Mouse (Mus musculus) embryonic facial prominence, embryonic 10.5 days (tissue): ENCODE data around the gene Adcy1. TPM values are rescaled to one million over a fixed set of nuclear protein-coding genes. Genes with fewer than 3 reads are reported as not detected.

ENCODE experiments used
- DNase-seq: peaks from one replicate; pipeline ENCODE4 v3.0.0-alpha.2; 2017; ENCODE audit warnings: low spot score
- H3K27ac ChIP-seq: fragments of 300-500 bp; sonication (generic); replicated peaks from 2 replicates; pipeline ENCODE4 v1.5.1; 2016; ENCODE audit warnings: mild to moderate bottlenecking
- H3K27me3 ChIP-seq: fragments of 300-500 bp; sonication (generic); replicated peaks from 2 replicates; pipeline ENCODE4 v1.6.1; 2016; ENCODE audit warnings: low read depth, mild to moderate bottlenecking; ENCODE audit not compliant: poor library complexity, severe bottlenecking
- H3K36me3 ChIP-seq: fragments of 300-500 bp; sonication (generic); replicated peaks from 2 replicates; pipeline ENCODE4 v1.6.1; 2016; ENCODE audit warnings: mild to moderate bottlenecking, moderate library complexity
- H3K4me1 ChIP-seq: fragments of 300-500 bp; sonication (generic); 2 replicates; pipeline ENCODE4 v1.6.1; 2016
- H3K4me3 ChIP-seq: fragments of 300-500 bp; sonication (generic); 2 replicates; pipeline ENCODE4 v1.5.1; 2016; ENCODE audit warnings: mild to moderate bottlenecking, moderate library complexity
- H3K9me3 ChIP-seq: fragments of 300-500 bp; sonication (generic); 2 replicates; pipeline ENCODE4 v1.6.1; 2016; ENCODE audit warnings: mild to moderate bottlenecking
- WGBS: fragments of 180-500 bp; shearing (Covaris S2); methylation state at CpG from one replicate; pipeline ENCODE4 v1.1.7; 2016; 5-methylcytosine and 5-hydroxymethylcytosine counted together
- polyA plus RNA-seq: library from polyadenylated mRNA; unstranded; fragments of >200 nt; fragmentation: Nextera tagmentation; extraction: Ambion mirVana; gene quantifications from 2 replicates; pipeline ENCODE4 v1.2.1, GENCODE M21; 2016

The Adcy1 gene
- polyA plus RNA-seq, 1 experiment from 2014 or later: 1.2 TPM

DNA sequence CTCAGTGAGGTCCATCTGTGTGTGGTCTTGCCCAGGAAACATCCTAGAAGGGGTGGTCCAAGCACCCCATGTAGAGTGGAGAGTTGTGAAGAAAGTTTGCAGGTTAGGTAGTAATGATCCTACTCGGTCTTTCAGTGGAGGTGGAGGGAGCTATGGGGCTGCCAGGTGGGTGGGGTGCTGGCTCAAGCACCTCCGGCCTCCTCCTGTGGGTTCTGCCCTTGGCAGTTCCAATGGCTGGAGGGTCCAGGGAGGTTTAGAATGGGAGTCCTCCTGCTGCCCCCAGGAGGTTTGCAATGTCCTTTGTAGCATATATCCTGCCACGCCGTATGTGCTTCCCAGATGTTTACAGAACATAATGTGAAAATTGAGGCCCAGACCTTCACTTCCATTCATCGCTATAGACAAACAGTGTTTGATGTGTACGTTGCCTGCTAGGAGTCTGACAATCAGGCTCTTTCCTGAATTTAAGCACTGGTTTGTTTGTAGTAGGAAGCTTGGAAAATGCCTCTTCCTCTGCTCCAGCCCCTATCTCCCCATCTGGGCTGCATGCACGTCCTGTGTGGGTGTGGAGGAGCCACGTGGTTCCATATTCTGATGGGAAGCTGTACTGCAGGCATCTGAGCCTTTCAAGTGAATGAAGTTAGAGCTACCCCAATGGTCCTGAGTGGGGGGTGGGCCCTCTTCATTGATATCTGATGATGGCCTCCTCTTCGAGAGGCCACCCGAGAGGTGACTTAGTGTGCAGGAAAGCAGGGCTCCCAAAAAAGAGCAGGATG, 135.4 kb downstream of the Adcy1 start:
- no peak for DNase-seq
- 82% methylated on average over 10 of the region's 10 CpGs for WGBS

DNA sequence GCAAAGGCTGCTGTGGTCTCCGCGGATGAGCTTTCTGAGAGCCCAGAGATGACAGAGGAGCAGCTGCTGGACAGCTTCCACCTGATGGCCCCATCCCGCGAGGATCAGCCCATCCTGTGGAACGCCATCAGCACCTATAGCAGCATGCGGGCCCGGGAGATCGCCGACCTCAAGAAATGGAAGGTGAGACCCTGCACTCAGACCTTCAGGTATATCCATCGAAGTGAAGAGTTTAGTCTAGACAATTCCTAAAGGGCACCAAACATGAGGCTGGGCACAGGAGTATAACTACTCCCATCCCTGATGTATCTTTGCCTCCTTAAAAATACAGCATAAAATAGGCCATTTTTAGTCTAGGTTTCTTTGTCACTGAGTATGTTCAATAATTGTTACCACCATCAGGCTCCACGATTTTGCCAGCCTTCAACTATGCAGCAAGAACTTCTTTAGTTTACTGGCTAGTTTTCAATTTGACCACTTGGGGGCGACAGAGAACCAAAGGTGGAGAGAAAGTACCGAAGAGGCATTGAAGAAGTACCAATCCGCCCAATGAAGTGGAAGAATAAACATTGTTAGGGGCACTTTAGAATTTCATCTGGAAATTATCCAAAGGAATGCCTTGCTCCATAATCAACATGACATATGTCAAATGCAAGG, 136.6 kb downstream of the Adcy1 start:
- Histone ChIP-seq H3K9me3 (no peaks in the 10 kb centered on the region; the same call in 1 of the 2 replicates), H3K36me3 (no peaks in the 10 kb centered on the region), H3K4me1 (peaks cover 16% of the 10 kb centered on the region), H3K27ac (no peak overlapping the region), H3K4me3 (no peak overlapping the region), H3K27me3 (0 out of 2 replicates have a peak, but pooled peaks cover 4% of the 10 kb centered on the region)
- 55% methylated on average over 14 of the region's 14 CpGs for WGBS
- DNase-seq: peak; percentile 52

More for the DNA sequence above, 135.4 kb downstream of the Adcy1 start:
- 0 out of 2 replicates have a peak, but pooled peaks cover 4% of the 10 kb centered on the region for H3K27me3 ChIP-seq
- H3K36me3 ChIP-seq: no peaks in the 10 kb centered on the region
- no peaks in the 10 kb centered on the region; the same call in 1 of the 2 replicates for H3K9me3 ChIP-seq
- no peak overlapping the region for H3K4me3 ChIP-seq
- peaks cover 16% of the 10 kb centered on the region for H3K4me1 ChIP-seq
- H3K27ac ChIP-seq: no peak overlapping the region

DNA sequence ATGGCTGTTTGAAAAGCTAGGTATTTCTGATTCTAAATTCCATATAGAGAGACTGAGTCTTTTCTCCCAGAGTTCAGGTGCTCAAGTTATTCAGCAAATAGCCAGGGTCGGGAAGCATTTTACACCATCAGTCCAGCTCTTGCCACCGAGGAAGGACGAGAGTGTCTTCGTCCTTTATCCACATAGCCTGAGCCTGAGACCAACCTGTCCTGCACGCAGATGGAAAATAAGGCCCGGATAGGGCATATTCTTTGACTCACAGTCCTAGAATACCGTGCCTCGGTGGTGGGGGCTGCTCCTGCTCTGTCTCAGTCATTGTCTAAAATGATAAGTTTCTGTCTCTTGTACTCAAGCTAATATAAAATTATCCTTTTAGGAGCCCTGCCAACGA, 137.1 kb downstream of the Adcy1 start:
- peaks cover 16% of the 10 kb centered on the region for H3K4me1 ChIP-seq
- WGBS: 85% methylated on average over 9 of the region's 9 CpGs
- H3K36me3 ChIP-seq: no peaks in the 10 kb centered on the region
- 0 out of 2 replicates have a peak, but pooled peaks cover 4% of the 10 kb centered on the region for H3K27me3 ChIP-seq
- no peaks in the 10 kb centered on the region for H3K9me3 ChIP-seq
- no peak overlapping the region for H3K27ac ChIP-seq
- no peak overlapping the region for H3K4me3 ChIP-seq
- no peak for DNase-seq

DNA sequence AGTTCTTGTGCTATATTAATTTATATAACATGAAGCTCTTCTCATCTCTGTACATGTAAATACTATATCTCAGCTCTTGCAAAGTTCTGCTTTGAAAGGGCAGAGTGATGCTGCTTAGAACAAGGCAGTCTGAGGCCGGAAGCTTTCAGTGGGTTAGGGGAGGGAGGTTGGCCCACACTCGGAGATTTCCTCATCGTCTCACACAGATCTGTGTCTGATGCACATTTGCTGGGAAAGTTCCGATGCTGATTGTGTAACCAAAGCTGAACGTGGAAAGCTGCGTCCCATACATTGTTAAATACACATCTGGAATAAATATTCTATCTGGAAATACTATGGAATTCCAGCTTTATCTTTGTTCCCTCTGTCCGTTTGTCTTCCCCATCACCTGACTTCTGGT, 138.9 kb downstream of the Adcy1 start:
- Histone ChIP-seq H3K36me3 (no peaks in the 10 kb centered on the region), H3K4me3 (no peak overlapping the region), H3K4me1 (peaks cover 10% of the 10 kb centered on the region), H3K9me3 (no peaks in the 10 kb centered on the region), H3K27ac (no peak overlapping the region), H3K27me3 (0 out of 2 replicates have a peak, but pooled peaks cover 4% of the 10 kb centered on the region)
- 75% methylated on average over 7 of the region's 7 CpGs for WGBS
- DNase-seq: no peak

DNA sequence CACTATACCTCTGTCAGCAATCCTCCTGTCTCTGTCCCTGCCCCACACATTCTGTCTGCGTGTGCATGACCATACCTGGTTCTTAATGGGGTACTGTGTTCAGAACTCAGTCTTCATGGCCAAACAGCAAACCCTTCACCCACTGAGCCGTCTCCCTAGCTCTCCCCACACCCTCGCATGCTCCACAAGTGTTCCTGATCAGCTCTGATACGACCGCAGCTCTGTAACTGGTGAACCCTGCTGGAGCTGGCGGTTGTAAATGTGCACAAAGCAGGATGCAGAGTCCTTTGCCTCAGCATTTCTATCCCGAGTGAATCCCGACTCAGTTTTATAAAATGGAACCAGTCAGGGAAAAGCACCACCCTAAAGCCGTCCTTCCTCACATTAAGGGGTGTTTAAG, 140.6 kb downstream of the Adcy1 start:
- no peak overlapping the region for H3K27ac ChIP-seq
- no peak overlapping the region for H3K4me3 ChIP-seq
- DNase-seq: no peak
- H3K27me3 ChIP-seq: no peaks in the 10 kb centered on the region
- WGBS: 86% methylated on average over 9 of the region's 9 CpGs
- H3K9me3 ChIP-seq: no peaks in the 10 kb centered on the region
- peaks cover 10% of the 10 kb centered on the region; the same call in 1 of the 2 replicates for H3K36me3 ChIP-seq
- H3K4me1 ChIP-seq: no peaks in the 10 kb centered on the region

DNA sequence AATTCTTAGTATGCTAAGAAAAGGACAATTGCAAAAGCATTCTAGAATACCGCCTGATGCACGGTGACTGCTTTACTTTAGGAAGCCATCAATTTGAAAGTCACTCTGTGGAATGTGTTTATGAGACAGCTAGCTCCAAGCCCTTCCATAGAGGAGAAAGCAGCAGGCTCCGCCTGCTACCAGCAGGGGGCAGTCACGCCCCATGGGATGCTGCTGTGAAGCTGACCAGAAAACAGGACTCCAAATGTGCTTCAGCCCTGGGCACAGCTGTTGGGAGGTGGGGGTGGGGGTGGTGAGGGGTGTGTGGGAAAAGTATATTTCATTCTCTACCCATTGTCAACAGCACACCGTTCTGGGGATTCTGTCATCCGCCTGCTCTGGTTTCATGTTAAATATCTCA, 147.1 kb downstream of the Adcy1 start:
- Histone ChIP-seq H3K27me3 (peaks cover 43% of the 10 kb centered on the region), H3K4me3 (no peak overlapping the region), H3K9me3 (no peaks in the 10 kb centered on the region), H3K27ac (no peak overlapping the region), H3K4me1 (peaks cover 40% of the 10 kb centered on the region), H3K36me3 (peaks cover 19% of the 10 kb centered on the region)
- peak; percentile 87 for DNase-seq
- whole genome bisulfite sequencing: 25% methylated on average over 6 of the region's 6 CpGs

DNA sequence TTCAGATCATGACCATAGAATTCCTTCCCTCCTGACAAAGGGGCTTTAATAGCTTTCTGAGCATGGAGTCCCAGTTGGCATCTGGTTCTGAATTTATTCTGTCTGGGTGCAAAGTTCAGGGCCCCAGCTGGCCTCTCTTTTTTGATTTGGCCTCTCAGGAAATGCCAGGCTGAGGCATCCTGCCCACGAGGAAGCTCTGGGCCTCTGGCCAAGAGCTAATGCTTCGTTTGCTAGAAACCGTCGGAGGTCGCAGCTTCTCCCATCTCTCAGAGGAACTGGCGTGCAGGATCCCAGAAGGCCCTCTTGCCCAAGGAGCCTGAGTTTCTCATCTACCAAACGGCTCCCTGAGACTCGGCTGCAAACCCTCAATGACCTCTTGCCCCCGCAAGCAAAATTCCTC, 147.9 kb downstream of the Adcy1 start:
- Histone ChIP-seq H3K9me3 (no peaks in the 10 kb centered on the region), H3K27me3 (peaks cover 43% of the 10 kb centered on the region), H3K36me3 (peaks cover 19% of the 10 kb centered on the region), H3K27ac (no peak overlapping the region), H3K4me1 (peaks cover 43% of the 10 kb centered on the region), H3K4me3 (peak overlapping the region; percentile 38)
- DNase-seq: peak; percentile 38
- 24% methylated on average over 9 of the region's 9 CpGs for WGBS

DNA sequence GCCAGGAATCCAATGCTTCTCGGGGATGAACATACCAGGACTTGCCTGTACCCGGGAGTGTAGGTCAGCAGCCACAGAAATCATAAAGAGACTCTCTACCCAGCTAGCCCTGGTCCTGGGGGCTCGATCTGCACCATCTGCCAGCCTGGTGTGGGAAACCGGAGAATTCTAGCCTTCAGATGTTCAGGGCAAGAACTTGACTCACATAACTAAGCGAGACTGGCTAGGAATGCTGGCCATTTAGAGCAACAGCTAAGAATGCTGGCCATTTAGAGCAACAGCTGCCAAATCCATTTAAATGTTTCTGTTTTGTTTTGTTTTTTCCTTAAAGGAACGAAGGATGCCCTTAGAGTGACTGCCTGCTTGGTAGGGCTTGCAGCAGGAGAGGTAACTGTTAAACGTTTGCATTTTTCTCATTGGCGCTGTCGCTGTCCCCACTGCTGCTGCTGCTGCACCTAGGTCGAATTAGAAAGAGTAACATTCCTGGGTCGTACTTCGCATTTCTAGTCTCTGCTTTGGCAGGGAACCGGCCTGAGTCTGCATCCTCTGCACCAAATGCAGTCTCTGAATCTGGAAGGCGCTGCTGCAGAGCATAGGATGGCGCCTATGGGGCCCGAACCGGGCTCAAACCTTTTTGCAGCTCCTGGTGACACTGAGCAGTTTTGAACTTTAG, 149.0 kb downstream of the Adcy1 start:
- H3K36me3 ChIP-seq: peaks cover 19% of the 10 kb centered on the region
- H3K4me3 ChIP-seq: peak overlapping the region; percentile 78
- peak; percentile 46 for DNase-seq
- peaks cover 51% of the 10 kb centered on the region for H3K4me1 ChIP-seq
- no peaks in the 10 kb centered on the region for H3K9me3 ChIP-seq
- H3K27ac ChIP-seq: no peak overlapping the region
- peaks cover 43% of the 10 kb centered on the region for H3K27me3 ChIP-seq
- WGBS: 17% methylated on average over 17 of the region's 17 CpGs

DNA sequence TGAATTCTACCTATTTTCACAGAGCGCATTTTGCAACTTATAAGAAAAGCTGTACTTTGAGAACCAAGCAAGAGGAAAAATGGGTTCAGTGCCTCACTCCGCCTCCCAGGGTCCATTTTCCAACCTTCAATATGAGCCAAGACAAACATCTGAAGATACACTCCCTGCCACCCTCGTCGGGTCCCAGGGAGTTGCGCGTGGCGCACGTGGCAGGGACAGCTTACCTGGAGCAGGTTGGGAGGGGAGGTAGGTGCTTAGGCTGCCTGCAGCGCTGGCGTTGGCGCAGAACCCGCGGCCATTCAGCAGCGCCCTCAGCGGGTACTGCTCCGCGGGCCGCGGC, 149.8 kb downstream of the Adcy1 start:
- H3K4me1 ChIP-seq: peaks cover 51% of the 10 kb centered on the region
- H3K27me3 ChIP-seq: peaks cover 43% of the 10 kb centered on the region
- WGBS: 1% methylated on average over 19 of the region's 19 CpGs
- H3K27ac ChIP-seq: peak overlapping the region; percentile 84
- H3K4me3 ChIP-seq: peak overlapping the region; percentile 78
- DNase-seq: no peak
- no peaks in the 10 kb centered on the region for H3K9me3 ChIP-seq
- peaks cover 16% of the 10 kb centered on the region for H3K36me3 ChIP-seq

DNA sequence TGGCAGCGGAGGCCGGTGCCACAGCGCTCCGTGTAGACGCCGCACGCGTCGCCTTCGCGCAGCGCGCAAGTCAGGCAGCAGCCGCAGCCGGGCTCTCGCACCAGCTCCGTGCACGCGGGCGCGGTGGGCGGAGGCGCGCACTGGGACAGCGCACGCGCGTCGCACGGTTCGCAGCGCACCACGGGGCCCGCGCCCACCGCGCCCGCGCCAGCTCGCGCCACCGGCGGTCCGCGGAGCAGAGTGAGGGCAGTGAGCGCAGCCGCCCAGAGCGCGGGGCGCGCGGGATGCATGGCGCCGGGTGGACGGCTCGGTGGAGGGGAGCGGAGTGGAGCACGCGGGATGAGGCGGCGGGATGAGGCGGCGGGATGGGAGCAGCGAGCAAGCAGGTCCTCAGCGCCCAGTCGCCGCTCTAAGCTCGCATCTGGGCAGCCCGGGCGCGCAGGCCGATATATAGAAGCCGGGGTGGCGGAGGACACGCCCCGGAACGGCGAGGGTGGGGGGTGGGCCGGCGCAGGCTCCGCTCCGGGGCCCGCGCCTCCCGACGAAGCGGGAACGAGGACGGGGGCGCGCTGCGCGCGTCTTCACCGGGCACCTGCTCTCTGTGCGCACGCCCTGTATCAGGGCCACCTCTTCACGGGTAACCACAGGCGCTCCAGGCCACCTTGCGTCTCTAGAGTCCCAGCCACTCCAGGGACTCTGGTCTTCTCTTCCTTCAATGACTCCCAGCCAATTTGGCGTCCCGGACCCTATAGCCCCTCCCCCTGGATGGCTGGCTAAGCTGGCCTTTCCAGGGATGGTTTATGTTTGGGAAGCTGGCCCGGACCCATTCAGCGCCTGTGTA, 150.4 kb downstream of the Adcy1 start, which contains the start of gene Igfbp3:
Gene Igfbp3, minus strand, starts transcription at position 423 of the 841 bp plus-strand sequence.
- H3K4me1 ChIP-seq: peaks cover 51% of the 10 kb centered on the region
- peak; percentile 77 for DNase-seq
- H3K36me3 ChIP-seq: peaks cover 10% of the 10 kb centered on the region
- H3K4me3 ChIP-seq: peak within 1 kb of the TSS; percentile 78
- no peaks in the 10 kb centered on the region for H3K9me3 ChIP-seq
- peaks cover 43% of the 10 kb centered on the region for H3K27me3 ChIP-seq
- WGBS: under 1% methylated on average over 101 of the region's 104 CpGs
- H3K27ac ChIP-seq: peak within 1 kb of the TSS; percentile 84

DNA sequence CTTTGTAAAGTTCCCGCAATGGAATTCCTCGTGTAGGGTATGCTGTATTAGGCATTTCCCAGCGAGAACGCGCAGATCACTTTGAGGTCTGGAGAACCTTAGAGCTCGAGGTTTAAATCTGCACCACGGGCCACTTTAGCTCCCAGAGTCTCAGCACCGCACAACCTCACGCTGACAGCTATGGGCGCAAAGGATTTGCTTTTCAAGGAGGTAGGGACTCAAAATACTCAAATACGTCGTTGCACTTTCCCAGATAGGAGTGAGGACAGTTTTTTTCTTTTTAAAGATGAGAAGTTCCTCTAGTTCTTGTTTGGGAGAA, 151.0 kb downstream of the Adcy1 start:
- Histone ChIP-seq H3K27ac (no peak overlapping the region), H3K4me1 (peaks cover 51% of the 10 kb centered on the region), H3K9me3 (no peaks in the 10 kb centered on the region), H3K36me3 (peaks cover 5% of the 10 kb centered on the region), H3K27me3 (peaks cover 43% of the 10 kb centered on the region), H3K4me3 (peak overlapping the region; percentile 78)
- no peak for DNase-seq
- 1% methylated on average over 12 of the region's 12 CpGs for WGBS

DNA sequence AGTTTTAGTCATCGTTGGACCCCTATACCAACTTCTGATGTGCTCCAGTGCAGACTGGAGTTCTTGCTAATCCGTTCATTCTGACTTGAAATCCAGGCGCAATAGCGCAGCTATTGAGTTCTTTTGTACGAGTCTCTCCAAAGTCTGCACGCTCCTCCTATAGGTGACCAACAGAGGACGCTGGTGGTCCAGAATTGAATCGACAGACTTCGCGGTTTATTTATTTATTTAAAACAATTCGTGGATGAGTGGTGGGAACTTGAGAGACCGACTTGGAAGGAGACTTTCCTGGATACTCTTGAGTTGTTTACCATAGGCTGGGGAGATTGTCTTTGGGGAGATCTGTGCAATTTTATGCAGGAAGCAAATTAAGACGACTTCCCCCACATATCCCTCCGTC, 151.5 kb downstream of the Adcy1 start:
- 8% methylated on average over 14 of the region's 14 CpGs for WGBS
- H3K36me3 ChIP-seq: peaks cover under 1% of the 10 kb centered on the region; the same call in 1 of the 2 replicates
- DNase-seq: peak; percentile 70
- H3K4me3 ChIP-seq: peak overlapping the region; percentile 78
- no peaks in the 10 kb centered on the region for H3K9me3 ChIP-seq
- H3K27ac ChIP-seq: no peak overlapping the region
- peaks cover 51% of the 10 kb centered on the region for H3K4me1 ChIP-seq
- H3K27me3 ChIP-seq: peaks cover 43% of the 10 kb centered on the region
